Mouse (Mus musculus) brain, embryonic 14.5 days (tissue): Measurements from ENCODE around the gene Npcd.

Experiments
- CTCF ChIP-seq: fragments of 200-500 bp; IDR thresholded peaks from 2 replicates; pipeline ENCODE4 v1.5.1; 2012; ENCODE audit warnings: inconsistent platforms, mild to moderate bottlenecking, moderate library complexity, borderline replicate concordance; ENCODE audit not compliant: insufficient read depth, insufficient read length; ENCODE audit errors: extremely low read depth
- POLR2A ChIP-seq: fragments of 200-500 bp; IDR thresholded peaks from 2 replicates; pipeline ENCODE4 v1.6.1; 2012; ENCODE audit warnings: mild to moderate bottlenecking, inconsistent platforms, borderline replicate concordance; ENCODE audit not compliant: poor library complexity, insufficient read depth, insufficient read length, severe bottlenecking; ENCODE audit errors: extremely low read depth

DNA sequence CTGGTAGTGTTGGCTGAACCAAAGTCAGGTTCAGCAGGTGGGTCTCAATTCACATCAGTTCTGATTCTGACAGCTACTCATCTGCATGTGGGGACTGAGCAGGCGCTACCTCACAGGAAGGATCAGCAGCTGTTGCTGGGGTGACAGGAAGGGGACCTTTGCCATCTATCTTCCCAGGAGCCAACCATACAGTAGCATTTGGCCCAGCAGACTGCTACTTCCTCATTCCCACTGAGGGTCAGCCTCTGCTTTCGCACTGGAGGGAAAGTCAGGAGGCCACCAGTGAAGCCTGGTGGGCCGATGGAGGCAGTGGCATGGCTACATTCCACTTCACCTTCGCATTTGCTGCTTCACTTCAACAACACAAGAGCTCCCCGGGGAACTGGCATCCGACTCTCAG lies 65.7 kb downstream of the Npcd start:
- TF ChIP-seq POLR2A, result no peak
- no peak for TF ChIP-seq CTCF
